Mouse (Mus musculus) retina, adult 2 months (tissue): ENCODE measurements at regions not wholly inside any gene's neighbourhood (a gene's known extent, or its start where the extent isn't known, plus 50 kb on each side); places are given as distances from the start of the nearest gene placed in this dataset.
"Not testable (repeated sequence)": the region's sequence is repeated elsewhere in the genome, so short reads cannot be mapped to it uniquely, and the experiment has no call there.

Source experiments
- DNase-seq: peaks from one replicate; pipeline ENCODE4 v3.0.0-alpha.2; 2012; ENCODE audit warnings: low read depth, low spot score

- DNase-seq, result not testable (repeated sequence)
These were observed 1037.6 kb upstream of the Sel1l start for GRCm38 (mm10) chr12:92886394-92887075.

GRCm38 (mm10) chr12:92884014-92884413, 1035.1 kb upstream of the Sel1l start:
- DNase-seq, result not testable (repeated sequence)

DNA sequence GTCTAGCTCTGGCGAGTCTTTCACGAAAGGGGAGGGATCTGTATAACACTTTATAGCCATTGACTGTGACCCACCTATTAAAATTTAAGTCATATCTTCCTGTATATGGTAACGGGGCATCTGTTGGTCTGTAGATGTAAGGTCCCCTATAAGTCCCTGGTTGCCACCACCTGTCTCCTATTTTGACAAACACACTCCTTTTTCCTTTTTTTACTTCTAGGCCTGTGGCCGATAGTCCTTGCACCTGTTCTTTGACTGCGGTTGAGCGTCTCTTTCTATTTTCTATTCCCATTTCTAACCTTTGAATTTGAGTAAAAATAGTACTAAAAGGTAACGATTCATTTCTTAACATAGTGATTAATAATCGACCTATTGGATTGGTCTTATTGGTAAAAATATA, 1034.1 kb upstream of the Sel1l start:
- DNase-seq, result not testable (repeated sequence)

DNA sequence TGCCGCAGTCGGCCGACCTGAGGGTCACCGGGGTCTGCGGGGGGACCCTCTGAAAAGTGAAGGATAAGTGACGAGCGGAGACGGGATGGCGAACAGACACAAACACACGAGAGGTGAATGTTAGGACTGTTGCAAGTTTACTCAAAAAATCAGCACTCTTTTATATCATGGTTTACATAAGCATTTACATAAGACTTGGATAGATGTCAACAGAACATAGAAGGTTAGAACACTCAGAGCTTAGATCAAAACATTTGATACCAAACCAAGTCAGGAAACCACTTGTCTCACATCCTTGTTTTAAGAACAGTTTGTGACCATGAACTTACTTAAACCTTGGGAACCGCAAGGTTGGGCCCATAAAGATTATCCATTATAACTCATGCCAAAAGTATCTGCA, 1033.6 kb upstream of the Sel1l start:
- DNase-seq, result not testable (repeated sequence)

GRCm38 (mm10) chr12:92873602-92874001, 1024.6 kb upstream of the Sel1l start:
- DNase-seq, result no peak

GRCm38 (mm10) chr12:92869336-92869735, 1020.4 kb upstream of the Sel1l start:
- DNase-seq, result no peak

DNA sequence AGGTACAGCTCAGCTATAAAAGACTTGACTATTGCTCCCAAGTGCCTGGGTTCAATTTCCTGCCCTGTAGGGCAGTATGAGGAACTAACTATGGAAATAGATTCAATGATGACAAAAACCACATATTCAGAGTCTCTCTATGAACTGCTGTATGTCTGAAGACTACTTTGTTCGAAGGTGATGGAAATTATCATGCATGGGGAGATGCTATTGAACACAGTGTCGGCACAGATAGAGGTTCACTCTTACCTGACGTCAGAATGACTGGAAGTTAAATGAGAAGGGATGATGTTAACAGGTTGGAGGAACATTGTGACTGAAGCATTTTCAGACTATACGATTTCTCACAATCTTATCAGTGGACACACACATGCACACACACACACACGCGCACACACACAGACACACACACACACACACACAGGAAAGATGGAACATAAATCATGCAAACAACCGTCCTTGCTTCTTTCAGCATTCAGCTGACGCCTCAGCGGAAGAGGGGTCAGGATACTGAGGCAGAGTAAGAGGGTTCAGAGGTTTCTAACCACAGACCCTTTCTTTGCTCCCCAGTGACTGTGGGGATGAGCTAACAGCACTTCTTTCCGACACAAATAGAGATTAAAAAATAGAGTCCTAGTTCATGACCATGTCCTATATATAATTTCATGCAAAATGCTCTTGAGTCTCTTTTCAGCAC, 974.3 kb upstream of the Sel1l start:
- DNase-seq, result no peak

GRCm38 (mm10) chr12:92818610-92819009, 969.7 kb upstream of the Sel1l start:
- DNase-seq, result no peak

DNA sequence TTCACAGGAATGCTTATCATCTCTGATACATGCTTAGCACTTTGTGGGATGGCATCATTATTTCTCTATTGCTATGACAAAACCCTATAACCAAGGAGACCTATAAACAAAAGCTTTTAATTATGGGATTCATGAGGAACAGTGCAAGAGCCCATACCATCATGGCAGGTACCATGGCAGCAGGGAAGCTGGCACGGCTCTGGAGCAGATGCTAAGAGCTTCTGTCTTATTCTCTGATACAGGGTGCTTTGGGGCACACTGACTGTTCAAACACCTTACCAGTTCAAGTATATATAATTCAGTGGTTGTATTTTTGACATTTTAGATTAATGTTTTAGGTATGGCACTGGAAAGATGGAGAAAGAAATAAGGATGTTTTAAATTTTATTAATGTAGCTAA, 952.2 kb upstream of the Sel1l start:
- no peak for DNase-seq

DNA sequence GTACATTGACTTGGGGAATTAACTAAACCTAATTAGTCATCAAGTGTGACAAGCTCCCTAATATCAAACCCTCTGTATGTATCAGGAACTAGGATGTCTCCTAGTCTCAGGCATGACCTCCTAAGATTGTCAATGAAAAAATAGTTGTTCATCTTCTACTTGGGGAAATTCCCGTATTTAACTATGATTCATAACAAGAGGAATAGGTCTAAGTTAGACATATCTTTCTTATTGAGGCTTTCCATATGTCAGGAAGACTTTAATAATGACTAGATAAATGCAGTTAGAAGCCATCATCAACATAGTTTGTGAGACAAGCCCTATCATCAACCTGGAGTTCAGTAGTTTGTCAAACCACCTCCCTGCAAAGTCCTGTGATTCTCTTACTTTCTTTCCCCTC, 934.4 kb upstream of the Sel1l start:
- DNase-seq, result no peak

DNA sequence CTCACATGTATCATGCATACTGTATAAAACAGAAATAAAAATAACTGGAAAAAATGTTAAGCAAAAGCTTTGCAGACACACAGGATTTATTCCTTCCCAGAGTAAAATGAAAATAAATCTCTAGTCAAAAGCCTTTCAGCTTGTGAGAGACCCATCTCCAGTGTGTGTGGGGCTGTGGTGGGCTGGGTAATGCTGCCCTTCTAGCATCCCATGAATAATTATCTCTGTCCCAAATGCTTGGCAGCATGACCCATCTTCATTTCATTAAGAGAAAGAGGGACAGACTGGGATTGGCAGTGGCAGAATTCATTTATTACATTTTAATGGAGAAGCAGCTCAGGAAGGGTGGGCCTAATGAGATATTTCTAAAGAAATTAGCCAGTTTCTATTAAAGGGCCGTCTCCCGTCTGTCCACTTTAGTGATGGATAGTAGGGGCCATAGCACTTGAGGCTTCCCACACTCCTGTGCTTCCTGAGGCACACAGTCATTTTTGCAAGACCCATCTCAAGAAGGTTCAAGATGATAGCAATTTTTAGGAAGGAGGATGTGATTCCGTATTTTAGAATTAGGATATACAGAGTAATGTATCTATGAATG, 930.8 kb upstream of the Sel1l start:
- no peak for DNase-seq

GRCm38 (mm10) chr12:92775668-92776067, 926.7 kb upstream of the Sel1l start:
- DNase-seq, result no peak

DNA sequence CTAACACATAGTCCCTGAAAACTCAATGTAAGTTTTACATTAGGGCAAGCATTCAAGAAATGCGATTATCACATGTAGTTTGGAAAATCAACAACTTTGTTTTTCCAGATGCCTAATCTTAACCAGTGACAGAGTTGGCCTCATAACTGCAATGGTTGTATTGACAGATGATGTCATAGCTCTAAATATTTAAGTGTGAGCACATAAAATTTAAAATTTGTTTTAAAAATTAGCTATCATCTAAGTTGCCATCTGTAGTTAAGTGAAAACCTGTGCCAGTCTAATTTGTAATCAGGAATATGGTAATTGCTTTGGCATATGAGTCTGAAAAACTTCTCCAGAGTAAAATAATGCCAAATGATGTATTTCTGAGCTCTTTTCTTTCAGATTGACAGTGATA, 899.6 kb upstream of the Sel1l start:
- no peak for DNase-seq

DNA sequence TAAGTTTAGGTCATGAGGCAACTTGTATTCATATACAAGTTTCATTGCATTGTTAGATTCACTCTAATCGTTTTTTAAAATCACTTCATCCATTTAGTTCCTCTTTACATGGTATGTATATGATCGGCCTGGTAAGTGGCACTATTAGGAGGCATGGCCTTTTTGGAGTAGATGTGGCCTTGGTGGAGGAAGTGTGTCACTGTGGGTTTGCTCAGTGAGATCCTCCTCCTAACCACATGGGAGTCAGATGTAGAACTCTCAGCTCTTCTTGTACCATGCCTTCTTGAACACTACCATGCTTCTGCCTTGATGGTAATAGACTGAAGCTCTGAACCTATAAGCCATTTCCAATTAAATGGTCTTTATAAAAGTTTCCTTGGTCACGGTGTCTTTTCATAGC, 891.9 kb upstream of the Sel1l start:
- DNase-seq, result no peak

- no peak for DNase-seq
These were observed 890.2 kb upstream of the Sel1l start for GRCm38 (mm10) chr12:92739196-92739595.

DNA sequence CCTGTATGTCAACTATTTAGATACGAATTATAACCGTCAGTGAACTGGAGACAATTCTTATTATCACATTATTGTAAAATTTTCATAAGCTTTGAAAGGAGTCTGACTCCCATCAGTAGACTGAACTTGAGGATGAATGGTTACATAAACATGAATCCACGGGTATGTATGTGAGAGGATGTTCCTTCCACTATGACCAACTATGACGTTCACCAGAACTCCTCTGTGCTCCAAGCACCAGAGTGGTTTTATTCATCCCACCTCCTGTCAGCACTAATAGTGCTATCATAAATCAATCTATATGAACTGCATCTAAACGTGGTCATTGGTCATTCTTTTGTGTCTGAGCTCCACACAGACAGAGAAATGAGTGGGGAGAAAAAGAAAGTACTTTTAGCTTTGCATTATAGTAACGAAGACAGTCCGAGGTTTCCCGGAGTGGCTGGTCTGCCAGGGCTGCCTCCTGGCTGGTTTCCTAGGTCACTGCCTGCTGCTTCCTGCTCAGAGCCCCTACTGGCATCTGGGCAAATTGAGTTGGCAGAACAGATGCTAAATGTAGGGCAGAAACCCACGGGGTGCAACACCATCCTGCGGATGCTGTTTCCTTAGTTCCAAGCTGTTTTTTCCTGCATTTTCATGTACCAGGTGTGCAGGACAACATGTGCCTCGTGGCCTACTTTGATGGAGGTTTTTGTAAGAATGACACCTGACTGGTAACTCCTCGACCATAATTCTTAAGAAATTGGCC, 888.8 kb upstream of the Sel1l start:
- DNase-seq, result peak; percentile 29

GRCm38 (mm10) chr12:92723022-92723421, 874.1 kb upstream of the Sel1l start:
- no peak for DNase-seq

DNA sequence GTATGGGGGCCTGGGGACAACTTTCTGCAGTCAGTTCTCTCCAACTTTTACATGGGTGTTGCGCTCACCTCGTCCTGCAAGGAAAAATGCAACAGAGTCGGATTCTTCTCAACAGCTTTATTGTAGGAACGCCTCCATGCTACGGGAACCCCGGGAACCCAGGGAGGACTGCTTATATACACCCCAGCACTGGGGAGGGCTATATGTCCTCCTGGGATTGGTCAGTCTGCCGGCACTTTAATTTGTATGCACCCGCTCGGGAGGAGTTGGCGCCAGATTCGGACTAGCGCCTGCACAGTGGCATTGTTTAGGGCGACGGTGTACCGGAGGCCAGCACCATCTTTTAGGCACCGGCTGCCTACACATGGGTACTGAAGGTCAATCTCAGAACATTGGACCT, 864.5 kb upstream of the Sel1l start:
- no peak for DNase-seq

DNA sequence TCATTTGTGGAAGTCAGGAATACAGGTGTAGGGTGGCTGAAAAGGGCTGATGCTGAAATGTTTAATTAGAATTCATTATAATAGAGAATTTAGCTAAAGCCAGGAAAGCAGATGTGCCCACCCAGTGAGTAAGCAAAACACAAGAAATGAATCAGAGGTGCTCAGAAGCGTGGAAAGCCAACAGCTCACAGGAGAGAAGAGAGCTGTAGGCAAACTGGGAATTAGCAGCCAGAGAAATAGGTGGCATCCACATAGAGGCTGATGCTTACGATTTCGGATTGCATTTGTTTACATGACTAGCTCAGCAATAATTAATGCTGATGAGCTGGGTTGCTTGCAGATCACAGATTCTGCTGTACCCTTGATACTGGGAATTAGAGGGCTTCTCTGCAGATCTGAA, 859.5 kb upstream of the Sel1l start:
- DNase-seq, result no peak

DNA sequence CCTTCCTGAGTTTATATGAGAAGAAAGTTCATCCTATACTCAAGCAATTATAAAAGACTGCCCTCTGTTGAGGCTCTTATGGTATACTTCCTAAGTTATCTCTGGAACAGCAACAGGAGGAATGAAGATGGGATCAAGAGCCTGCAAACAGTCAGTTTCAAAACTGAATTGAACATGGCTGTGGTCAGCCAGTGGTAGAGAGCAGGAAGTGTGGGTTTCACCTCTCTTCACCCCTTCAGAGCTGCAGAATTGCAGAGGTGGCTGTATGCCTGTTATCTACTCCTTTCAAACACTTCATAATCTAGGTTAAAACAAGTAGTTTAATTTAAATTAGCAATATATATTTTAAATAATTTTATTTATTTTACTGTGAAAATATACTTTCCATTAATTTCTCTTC, 854.8 kb upstream of the Sel1l start:
- no peak for DNase-seq

GRCm38 (mm10) chr12:92692956-92693355, 844.0 kb upstream of the Sel1l start:
- DNase-seq, result no peak

DNA sequence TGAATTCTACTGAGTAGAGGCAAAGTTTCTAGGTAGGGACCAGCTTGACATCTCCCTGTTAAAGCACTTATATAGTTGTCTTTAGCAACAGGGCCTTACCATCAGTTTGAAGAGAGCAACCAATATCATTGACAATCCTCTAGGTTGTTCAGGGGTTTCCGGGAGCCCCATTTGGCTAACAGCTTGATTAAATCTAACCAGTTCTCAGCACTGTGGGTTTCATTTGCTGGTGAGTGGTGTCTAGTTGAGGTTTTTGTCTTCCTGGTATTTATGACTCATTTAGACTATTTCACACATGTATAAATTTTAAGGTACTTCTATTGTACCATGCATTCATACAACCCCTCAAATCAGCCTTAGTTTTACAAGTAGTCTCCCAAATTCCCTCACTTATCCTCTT, 823.4 kb upstream of the Sel1l start:
- no peak for DNase-seq
